Mouse (Mus musculus): ENCODE data around the gene Lmo7. TPM values are rescaled to one million over a fixed set of nuclear protein-coding genes. Genes with fewer than 3 reads are reported as not detected.

The Lmo7 gene
- total RNA-seq, 2 experiments from 2014 or later, result not detected

GRCm38 (mm10) chr14:101912392-101912791, 182.6 kb downstream of the Lmo7 start:
- ATAC-seq (replicated peaks; ENCODE audit: low FRiP score, low TSS enrichment, poor library complexity, severe bottlenecking), result no peak

DNA sequence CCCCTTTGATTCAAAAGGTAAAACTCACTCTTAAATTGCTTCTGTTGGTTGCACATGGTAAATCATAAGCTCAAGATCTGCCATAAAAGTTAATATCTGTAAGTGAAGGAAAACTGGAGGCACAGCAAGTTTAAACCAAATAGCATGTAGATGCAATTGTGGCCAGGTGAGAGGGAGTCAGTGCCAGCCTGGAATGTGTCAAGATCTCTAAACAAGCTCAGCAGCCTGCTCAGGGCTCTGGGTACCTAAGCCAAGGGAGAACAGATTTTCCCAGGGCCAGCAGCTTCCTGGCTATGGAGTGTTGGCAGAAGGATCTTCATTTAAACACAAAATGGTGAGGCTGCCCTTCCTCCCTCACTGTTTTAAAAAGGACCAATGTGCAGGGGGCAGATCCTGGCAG, 184.6 kb downstream of the Lmo7 start:
- no peak for ATAC-seq (replicated peaks; ENCODE audit: low FRiP score, low TSS enrichment, poor library complexity, severe bottlenecking)

DNA sequence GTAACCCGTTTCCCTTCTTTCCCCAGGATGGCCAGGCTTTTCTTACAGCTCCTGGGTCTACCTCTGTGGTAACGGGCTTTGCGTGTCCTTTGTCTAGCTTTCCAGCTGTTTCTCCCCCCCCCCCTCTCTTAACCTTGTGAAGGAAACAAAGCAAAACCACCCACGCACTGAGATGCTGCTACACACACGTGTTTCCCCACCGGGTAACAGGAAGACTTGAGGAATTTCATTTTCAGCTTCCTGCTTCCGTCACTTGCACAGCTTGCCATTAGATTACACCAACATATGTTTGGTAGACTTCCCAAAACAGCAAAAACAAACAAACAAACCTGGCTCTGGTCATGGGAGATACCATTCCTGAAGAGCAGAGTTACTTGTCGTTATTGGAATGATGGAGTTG, 186.1 kb downstream of the Lmo7 start:
- no peak for ATAC-seq (replicated peaks; ENCODE audit: low FRiP score, low TSS enrichment, poor library complexity, severe bottlenecking)

DNA sequence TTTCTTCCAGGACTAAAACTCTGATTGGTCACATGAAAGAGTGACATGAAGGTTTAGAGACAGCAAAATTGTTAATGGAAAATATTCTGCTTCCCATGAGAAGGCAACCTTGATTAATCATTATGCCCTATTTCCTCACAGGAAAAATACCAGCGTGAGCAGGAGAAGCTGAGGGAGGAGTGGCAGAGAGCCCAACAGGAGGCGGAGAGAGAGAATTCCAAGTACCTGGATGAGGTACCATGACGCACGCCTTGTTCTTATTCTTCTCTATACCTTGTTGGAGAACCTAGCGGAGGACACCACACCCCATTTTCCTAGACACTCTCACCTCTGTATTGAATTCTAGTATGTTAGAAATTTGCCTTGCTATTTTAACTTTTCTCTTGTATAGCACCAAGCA, 188.7 kb downstream of the Lmo7 start:
- no peak for ATAC-seq (replicated peaks; ENCODE audit: low FRiP score, low TSS enrichment, poor library complexity, severe bottlenecking)

- ATAC-seq (replicated peaks; ENCODE audit: low FRiP score, low TSS enrichment, poor library complexity, severe bottlenecking), result no peak
Observed at GRCm38 (mm10) chr14:101927646-101928244, 198.0 kb downstream of the Lmo7 start.

- ATAC-seq (replicated peaks; ENCODE audit: low FRiP score, low TSS enrichment, poor library complexity, severe bottlenecking), result no peak
Observed at GRCm38 (mm10) chr14:101930576-101931447, 201.1 kb downstream of the Lmo7 start.

GRCm38 (mm10) chr14:101931448-101931750, 201.6 kb downstream of the Lmo7 start:
- no peak for ATAC-seq (replicated peaks; ENCODE audit: low FRiP score, low TSS enrichment, poor library complexity, severe bottlenecking)

DNA sequence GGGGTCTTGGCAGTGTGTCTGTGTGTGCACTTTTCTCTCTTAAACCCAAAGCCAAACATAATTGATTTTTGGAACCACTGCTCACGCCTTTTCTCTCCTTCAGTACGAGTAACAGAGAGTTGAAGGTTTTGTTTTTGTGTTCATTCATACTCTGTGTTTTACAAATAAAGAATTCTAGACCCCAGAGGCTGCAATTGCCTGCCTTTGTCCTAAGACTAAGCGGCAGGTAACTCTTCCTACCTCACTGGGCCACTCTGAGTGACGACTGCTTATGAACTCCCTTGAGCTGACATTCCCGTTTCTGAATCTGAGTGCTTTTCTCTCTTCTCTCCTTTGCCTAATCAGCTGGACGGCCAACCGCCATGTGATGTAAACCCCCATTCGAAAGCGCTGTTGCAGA, 203.8 kb downstream of the Lmo7 start:
- no peak for ATAC-seq (replicated peaks; ENCODE audit: low FRiP score, low TSS enrichment, poor library complexity, severe bottlenecking)

DNA sequence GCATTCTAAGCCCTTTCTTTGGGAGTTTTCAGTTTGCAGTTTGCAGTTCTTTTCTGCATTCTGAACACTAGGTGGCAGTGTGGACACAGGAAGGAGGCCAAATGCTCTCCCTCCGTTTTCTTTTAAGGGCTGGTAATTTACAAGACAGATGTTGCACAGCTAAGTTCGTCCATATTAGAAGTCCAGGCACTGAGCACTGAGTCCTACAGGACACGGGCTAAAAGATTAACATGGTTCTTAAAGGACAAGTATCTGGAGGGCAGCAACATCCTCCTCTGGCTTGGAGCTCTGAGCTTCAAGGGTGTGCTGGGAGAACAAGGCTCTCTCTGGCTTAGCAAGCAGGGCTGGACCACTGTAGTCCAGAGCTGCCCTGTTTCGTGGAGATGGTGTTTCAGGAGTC, 213.2 kb downstream of the Lmo7 start:
- peak; percentile 72; the same call in 1 of the 2 replicates for ATAC-seq (replicated peaks; ENCODE audit: low FRiP score, low TSS enrichment, poor library complexity, severe bottlenecking)

GRCm38 (mm10) chr14:101946711-101947516, 217.2 kb downstream of the Lmo7 start:
- peak; percentile 82 for ATAC-seq (replicated peaks; ENCODE audit: low FRiP score, low TSS enrichment, poor library complexity, severe bottlenecking)

DNA sequence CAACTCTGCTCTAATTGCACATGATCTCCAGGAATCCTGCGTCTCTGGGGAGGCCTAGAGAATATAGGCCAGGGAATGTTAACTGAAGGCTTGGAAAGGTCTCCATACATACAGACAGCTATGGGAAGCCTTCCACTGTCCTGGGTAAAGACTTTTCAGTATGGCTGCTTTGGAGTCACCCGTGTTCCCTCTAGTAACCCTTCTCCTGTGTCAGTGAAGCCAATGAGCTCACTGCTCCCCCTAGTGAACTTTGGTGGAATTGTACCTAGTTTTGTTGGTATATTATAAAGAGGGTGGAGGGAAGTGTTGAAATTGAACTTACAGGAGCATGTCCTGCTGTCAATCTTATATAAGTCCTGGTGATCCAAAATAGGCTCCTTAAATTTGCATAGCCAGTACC, 219.4 kb downstream of the Lmo7 start:
- peak; percentile 95 for ATAC-seq (replicated peaks; ENCODE audit: low FRiP score, low TSS enrichment, poor library complexity, severe bottlenecking)

DNA sequence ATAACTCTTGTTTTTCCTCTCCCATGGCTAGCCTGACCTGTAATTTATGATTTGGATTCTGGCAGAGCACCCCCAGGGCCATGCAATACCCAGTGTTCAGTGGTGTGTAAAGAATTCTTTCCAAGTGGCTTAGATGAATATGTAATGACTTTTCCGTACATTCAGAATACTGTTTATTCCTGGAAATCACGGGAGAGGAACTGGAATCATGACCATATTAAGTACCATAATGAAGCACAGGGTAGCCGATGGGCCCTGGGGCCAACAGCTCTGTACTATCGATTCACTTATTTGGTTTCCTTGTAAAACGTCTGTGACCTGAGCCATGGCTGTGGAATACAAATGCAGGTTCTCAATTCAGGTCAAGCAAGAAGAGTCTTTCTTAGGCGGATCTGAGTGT, 221.3 kb downstream of the Lmo7 start:
- ATAC-seq (replicated peaks; ENCODE audit: low FRiP score, low TSS enrichment, poor library complexity, severe bottlenecking), result no peak

DNA sequence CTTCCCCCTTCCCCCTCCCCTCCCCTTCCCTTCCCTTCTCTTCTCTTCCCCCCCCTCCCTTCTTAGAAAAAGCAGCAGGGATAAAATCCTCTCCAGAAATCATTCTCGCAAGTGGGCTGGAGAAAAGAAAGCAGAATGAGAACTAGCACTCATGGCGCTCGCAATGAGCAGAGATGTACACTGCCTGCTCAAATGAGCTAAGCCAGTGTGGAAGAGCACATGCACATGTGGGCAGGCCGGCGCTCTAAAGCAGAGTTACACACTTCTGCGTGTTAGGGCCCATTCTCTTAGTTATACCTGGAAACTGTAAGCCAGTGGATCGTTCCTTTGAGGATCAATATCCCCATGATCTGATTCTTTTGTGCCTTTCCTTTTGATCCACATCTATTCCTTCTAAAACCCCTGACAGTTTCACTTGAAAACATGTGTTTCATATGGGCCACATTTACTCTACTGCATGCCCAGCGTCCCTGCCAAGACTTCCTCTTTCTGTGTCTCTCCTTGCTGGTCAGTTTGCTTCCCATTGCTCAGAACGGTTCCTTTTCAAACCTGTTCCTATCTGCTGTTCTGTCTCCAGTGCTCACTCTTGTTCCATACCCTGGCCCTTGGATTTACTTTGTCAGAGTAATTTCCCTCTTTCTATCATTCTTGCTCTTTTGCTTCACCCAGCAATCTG, 224.2 kb downstream of the Lmo7 start:
- no peak for ATAC-seq (replicated peaks; ENCODE audit: low FRiP score, low TSS enrichment, poor library complexity, severe bottlenecking)

GRCm38 (mm10) chr14:101964381-101964780, 234.6 kb downstream of the Lmo7 start:
- ATAC-seq (replicated peaks; ENCODE audit: low FRiP score, low TSS enrichment, poor library complexity, severe bottlenecking), result no peak

GRCm38 (mm10) chr14:101964956-101965355, 235.2 kb downstream of the Lmo7 start:
- no peak for ATAC-seq (replicated peaks; ENCODE audit: low FRiP score, low TSS enrichment, poor library complexity, severe bottlenecking)

DNA sequence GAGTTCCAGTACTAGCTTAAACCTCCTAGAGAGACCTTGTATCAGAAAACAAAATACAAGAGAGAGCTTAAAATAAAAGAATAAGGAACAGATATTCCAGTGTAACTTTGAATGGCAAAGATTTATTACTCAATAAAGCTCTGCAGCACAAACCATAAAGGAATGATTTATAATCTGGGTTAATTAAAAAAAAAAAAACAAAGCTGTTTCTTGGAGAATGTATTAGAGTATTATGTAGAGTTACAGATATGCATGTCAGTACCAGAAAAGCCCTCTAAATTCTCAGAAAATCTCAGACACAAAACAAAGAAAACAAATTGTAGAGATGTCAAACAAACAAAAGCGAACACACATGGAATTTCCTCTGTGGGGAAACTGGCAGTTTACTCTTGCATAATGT, 243.0 kb downstream of the Lmo7 start:
- no peak for ATAC-seq (replicated peaks; ENCODE audit: low FRiP score, low TSS enrichment, poor library complexity, severe bottlenecking)

GRCm38 (mm10) chr14:101973171-101973570, 243.4 kb downstream of the Lmo7 start:
- ATAC-seq (replicated peaks; ENCODE audit: low FRiP score, low TSS enrichment, poor library complexity, severe bottlenecking), result no peak

GRCm38 (mm10) chr14:101976021-101976685, 246.4 kb downstream of the Lmo7 start:
- no peak for ATAC-seq (replicated peaks; ENCODE audit: low FRiP score, low TSS enrichment, poor library complexity, severe bottlenecking)
